Mouse (Mus musculus) bone marrow, adult 2 months (tissue): ENCODE measurements at regions not wholly inside any gene's neighbourhood (a gene's known extent, or its start where the extent isn't known, plus 50 kb on each side); places are given as distances from the start of the nearest gene placed in this dataset.

Source experiments
- CTCF ChIP-seq: fragments of 200-500 bp; IDR thresholded peaks from 2 replicates; pipeline ENCODE4 v1.5.1; 2011; ENCODE audit warnings: low read length, control low read depth; ENCODE audit not compliant: control insufficient read depth, insufficient read depth
- POLR2A ChIP-seq: fragments of 200-500 bp; IDR thresholded peaks from 2 replicates; pipeline ENCODE4 v1.6.1; 2011; ENCODE audit warnings: low read depth, mild to moderate bottlenecking, control low read depth, low read length, borderline replicate concordance; ENCODE audit not compliant: control insufficient read depth

- TF ChIP-seq CTCF (no peak), POLR2A (no peak)
These were observed 124.0 kb upstream of the Cypt12 start for GRCm38 (mm10) chr3:17824201-17824600.
